Mouse (Mus musculus): ENCODE results near the gene Vmn2r48.
"Not testable (repeated sequence)": the region's sequence is repeated elsewhere in the genome, so short reads cannot be mapped to it uniquely, and the experiment has no call there.

Gene Vmn2r48

GRCm38 (mm10) chr7:9953485-9953884 lies at the start of gene Vmn2r48:
Gene Vmn2r48, minus strand, starts transcription at chr7:9953585.
- DNase-seq = not testable (repeated sequence)

GRCm38 (mm10) chr7:9992157-9992556 lies 38.8 kb upstream of the Vmn2r48 start, which contains the start of gene Vmn2r49:
Gene Vmn2r49, minus strand, starts transcription at chr7:9992257.
- DNase-seq = not testable (repeated sequence)

Measured in heart, adult 11 months (tissue).